Mouse (Mus musculus): ENCODE data around the gene Zbtb12.
A peak's percentile ranks its signal among the peaks of the same experiment; 100 is the strongest.
"Not testable (repeated sequence)": the region's sequence is repeated elsewhere in the genome, so short reads cannot be mapped to it uniquely, and the experiment has no call there.

Zbtb12 gene

DNA sequence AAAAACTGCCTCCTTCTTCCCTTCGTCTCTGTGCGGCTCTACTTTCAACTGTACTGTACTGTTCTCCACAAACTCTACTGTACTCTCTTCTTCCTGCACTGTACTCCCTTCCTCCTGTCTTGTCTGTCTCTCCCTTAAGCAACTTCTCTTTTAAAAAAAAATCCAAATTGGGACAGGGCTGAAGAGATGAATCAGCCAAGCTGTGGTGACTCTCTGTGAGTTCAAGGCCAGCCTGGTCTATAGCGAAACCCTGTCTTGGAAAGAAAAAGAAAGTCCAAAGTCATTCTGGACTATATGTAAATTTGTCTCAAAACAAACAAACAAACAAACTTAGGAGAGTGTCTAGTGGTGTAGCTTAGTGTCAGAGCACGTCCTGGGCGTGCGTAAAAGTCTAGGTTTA, 5.0 kb upstream of the Zbtb12 start:
- DNase-seq (ENCODE audit: low read depth, low spot score): no peak

DNA sequence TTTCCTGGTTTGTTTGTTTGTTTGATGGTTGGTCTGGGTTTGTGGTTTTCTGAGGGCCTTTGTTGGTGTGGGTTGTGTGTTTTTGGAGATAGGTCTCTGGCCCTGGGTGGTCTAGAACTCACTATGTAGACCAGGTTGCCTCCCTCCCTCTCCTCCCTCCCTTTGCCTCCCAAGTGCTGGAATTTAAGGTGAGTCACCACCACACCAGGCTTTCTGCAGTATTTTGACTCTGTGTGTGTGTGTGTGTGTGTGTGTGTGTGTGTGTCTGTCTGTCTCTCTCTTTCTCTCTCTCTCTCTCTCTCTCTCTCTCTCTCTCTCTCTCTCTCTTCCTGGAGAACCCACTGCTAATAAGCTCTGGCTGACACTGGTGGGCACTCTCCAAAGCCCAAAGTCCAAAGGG, 1.9 kb downstream of the Zbtb12 start:
- DNase-seq (ENCODE audit: low read depth, low spot score): no peak

DNA sequence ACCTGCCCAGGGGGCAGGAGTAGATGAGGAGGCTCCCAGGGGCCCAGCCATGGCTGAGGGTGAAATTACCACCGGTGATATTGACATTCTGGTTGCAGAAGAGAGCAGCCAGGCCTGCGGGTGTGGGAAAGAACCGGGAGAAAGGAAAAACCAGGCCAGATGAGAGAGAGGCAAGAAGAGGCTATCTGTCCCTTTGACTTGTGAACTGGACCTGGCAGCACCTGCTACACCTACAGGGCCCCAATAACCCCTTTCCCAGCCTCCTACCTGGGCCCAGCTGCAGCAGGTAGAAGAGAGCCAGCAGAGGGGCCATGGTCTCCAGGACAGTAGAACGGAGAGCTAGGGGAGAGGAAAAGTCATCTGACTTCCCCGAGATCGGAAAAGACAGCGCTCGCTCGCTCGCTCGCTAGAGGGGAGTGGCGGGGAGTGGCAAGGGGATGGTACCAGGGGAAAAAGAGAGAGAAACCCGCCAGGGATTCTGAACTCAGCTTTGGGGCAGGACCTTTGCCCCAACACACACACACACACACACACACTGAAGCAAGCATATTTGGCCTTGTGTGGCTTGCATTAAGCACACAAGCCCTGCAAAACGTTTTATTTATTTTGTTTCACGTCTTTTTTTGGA, 2.5 kb downstream of the Zbtb12 start, which contains the start of gene Gm20547:
Gm20547 (minus strand) TSS at position 360 of the 628 bp plus-strand sequence.
- DNase-seq (ENCODE audit: low read depth, low spot score): no peak

DNA sequence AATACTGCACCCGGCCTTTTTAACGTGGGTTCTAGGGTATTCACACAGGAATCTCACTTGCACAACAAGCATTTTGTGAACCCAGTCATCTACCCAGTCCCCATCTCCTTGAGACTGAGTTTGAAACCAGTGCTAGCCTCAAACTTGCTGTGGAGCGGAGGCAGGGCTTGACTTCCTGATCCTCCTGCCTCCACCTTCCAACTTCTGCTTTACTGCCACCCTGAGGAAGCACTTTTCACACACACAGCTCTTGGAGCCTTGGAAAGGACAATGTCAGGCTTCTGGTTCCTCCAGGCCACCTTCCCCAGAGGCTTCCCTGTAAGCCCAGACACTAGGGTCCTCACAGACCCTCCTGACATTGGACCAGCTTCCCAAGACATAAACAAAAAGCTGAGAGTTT, 4.0 kb downstream of the Zbtb12 start:
- no peak for DNase-seq (ENCODE audit: low read depth, low spot score)

DNA sequence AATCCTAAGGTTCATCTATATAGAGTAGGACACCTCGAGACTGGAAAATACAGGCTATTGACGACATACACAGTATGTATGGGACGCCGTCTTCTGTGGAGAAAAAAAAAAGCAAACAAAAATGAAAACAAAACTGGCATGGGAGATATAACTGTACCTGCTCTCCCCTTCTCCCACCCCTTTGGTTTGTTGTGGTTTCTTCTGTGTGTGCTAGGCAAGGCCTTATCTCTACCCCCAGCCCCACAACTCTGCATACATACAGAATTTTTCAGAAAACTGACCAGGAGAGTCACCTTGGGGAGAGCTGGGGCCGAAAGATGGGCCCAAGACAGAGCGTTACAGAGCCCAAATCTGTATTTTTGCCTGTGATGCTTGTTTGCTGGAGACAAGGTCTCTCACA, 5.4 kb downstream of the Zbtb12 start:
- DNase-seq (ENCODE audit: low read depth, low spot score): no peak

DNA sequence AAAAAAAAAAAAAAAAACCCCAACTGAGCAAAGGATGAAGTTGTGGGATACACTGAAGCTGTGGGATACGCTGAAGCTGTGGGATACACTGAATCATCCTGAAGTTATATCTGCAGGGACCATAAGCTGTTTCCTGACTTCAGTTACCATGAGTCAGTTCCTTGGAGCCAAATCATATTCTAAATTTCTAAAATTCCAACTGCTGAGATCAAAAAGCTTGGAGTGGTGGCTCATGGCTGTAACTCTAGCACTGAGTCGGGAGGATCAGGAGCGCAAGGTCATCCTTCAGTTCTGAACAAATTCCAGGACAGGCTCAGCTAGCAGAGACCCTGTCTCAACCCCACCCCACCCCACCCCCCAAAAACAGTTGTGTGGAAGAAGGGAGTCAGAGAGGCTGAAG, 6.3 kb downstream of the Zbtb12 start:
- DNase-seq (ENCODE audit: low read depth, low spot score): no peak

DNA sequence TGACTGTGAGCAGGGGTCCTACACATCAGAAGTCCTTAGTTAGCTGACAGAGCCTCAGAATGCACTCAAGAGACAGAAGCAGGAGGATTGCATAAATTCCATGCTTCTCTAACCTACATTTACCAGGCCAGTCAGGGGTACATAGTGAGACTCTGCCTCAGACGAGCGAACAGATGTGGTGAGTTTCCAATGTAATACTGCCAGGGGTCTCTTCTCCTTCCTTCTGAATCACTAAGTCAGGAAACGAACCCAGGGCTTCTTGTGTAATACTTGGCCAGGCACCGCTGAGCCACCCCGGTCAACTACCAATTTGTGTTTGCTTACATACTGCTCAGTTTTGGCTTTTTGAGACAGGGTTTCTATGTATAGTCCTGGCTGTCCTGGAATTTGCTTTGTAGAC, 8.7 kb downstream of the Zbtb12 start:
- no peak for DNase-seq (ENCODE audit: low read depth, low spot score)

DNA sequence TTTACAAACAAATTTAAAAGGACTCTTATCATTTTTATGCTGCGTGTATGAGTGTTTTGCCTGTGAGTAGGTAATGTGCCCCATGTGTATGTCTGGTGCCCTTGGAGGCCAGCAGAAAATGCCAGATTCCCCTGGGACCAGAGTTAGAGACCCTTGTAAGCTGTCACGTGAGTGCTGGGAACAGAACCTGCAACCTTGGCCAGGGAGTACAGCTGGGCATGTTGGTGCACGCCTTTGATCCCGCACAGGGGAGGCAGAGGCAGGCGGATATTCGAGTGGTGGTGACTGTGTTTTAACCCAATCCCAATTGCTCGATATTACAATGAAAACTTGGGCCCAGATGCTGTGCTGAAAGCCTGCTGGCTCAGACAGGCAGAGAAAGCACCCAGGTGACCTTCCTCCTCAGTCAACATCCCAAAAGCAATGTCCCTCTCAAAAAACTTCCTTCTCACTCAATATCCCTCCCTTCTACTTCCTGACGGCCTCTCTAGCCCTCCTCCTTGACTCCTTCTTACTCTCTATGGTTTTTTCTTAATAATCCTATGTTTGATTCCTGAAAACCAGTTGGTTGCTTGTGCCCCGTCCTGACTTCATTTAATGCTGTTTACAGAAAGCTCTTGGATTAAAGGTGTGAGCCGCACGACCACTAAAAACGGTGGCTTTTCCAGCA, 10.9 kb downstream of the Zbtb12 start:
- DNase-seq (ENCODE audit: low read depth, low spot score): no peak

DNA sequence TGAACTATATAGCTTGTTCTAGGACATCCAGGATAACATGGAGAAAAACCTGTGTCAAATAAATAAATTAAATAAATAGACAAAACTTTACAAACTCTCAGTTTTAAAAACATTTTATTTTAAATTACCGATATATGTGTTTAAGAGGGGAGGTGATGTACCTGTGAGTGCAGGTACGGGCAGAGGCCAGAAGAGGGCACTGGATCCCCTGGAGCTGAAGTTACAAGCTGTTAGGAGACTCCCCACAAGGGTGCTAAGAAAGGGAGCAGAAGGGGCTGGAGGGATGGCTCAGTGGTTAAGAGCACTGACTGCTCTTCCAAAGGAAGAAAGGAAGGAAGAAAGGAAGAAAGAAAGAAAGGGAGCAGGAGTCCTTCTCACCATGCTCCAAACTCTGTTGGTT, 12.1 kb downstream of the Zbtb12 start:
- DNase-seq (ENCODE audit: low read depth, low spot score): no peak

DNA sequence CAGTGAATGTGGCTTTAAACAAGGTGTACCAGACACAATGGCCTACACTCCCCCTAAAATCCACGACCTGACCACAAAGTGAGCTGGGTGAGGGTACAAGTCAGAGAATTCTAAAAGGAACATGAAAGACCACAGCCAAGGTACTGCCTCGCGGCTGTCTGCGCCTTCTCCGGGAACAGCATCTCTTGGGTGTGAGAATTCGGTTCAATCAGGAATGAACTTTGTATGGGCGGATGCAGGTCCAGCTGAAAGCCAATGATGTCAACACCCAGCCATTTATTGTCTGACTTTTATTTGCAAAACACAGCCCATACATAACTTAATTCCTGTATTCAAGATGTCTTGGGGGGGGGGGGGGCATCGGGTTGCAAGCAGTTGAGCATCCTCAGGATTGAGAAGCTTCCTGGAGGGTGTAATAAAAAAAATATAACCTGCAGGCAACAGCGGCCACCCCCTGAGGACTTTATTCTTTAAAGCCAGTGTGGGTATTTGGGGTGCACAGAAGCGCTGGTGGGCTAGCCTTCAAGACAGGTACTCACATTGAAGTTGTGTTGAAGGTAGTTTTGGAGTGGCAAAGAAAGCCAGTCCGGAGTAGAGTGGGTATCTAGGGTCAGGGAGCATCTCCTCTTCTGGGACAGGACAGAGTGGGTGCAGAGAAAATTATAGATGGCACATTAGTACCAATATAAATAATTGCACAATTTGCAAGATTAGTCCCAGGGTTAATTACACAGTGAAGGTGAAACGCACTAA, 14.0 kb downstream of the Zbtb12 start:
- DNase-seq (ENCODE audit: low read depth, low spot score): no peak

DNA sequence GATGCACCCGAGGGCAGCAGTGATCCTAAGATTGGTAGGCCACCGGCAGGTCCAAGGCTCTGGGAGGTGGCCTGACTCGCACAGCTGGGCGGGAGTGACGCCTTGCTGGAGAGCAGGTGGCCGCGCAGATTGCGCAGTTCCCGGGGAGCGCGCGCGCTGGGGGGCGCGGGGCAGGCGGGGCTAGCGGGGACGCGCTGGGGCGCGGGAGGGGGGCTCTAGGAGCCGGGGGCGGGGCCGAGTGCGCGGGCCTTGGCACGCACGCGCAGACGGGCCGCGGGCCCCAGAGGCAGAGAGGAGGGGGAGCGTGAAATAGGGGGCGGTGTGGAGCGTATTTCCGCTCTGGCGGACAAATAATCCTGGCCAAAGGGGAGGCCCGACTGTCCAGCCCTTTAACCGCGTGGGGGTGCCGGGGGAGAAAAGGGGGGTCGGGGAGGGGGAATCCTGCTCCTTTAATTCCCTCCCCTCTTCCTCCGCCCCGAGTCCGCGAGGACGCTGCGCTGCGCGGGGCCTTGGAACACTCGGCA, 14.9 kb downstream of the Zbtb12 start:
- peak; percentile 98 for DNase-seq (ENCODE audit: low read depth, low spot score)

DNA sequence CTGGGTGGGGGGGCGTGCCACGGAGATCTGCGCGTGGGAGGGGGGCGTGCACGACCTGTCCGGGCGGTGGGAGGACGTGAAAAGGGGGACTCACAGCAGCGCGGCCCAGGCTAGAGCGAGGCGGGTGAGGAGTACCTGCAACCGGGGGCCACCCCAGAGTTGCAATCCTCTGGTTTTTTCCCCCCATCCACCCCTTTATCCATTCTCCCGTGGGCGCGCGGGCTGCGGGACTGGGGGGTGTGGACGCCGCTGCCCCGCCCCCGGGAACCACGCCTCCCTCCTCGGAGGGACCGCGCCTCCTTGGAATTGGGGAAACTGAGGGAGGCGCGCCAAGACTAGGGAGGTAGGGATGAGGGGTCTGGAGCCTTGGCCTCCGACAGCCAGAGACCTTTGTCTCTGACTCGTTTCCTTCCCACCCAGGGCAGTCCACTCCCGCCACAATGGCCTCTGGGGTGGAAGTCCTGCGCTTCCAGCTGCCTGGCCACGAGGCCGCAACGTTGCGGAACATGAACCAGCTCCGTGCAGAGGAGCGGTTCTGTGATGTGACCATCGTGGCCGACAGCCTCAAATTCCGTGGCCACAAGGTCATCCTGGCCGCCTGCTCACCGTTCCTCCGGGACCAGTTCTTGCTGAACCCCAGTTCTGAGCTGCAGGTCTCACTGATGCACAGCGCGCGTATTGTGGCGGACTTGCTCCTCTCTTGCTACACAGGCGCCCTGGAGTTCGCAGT, 15.7 kb downstream of the Zbtb12 start:
- no peak for DNase-seq (ENCODE audit: low read depth, low spot score)

DNA sequence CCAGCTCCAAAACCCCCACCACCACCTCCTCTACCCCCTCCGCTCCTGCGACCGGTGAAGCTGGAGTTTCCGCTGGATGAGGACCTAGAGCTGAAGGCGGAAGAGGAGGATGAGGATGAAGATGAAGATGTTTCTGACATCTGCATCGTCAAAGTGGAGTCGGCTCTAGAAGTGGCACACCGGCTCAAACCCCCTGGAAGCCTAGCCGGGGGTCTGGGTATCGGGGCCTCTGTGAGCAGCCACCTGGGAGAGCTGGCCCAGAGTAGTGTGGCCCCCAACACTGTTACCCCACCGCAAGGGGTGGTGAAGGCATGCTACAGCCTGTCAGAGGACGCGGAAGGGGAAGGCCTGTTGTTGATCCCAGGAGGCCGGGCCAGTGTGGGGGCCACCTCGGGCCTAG, 16.4 kb downstream of the Zbtb12 start:
- no peak for DNase-seq (ENCODE audit: low read depth, low spot score)

DNA sequence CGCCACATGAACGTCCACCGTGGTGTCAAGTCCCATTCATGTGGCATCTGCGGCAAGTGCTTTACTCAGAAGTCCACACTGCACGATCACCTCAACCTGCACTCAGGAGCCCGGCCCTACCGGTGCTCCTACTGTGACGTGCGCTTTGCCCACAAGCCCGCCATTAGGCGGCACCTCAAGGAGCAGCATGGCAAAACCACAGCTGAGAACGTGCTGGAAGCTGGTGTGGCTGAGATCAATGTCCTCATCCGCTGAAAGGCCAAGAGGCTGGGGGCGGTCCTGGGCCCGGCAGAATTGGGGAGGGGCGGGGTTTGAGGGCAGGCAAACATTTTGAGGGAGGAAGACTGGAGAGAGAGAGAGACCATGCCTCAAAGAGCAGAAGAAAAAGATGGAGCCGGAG, 17.1 kb downstream of the Zbtb12 start:
- no peak for DNase-seq (ENCODE audit: low read depth, low spot score)

DNA sequence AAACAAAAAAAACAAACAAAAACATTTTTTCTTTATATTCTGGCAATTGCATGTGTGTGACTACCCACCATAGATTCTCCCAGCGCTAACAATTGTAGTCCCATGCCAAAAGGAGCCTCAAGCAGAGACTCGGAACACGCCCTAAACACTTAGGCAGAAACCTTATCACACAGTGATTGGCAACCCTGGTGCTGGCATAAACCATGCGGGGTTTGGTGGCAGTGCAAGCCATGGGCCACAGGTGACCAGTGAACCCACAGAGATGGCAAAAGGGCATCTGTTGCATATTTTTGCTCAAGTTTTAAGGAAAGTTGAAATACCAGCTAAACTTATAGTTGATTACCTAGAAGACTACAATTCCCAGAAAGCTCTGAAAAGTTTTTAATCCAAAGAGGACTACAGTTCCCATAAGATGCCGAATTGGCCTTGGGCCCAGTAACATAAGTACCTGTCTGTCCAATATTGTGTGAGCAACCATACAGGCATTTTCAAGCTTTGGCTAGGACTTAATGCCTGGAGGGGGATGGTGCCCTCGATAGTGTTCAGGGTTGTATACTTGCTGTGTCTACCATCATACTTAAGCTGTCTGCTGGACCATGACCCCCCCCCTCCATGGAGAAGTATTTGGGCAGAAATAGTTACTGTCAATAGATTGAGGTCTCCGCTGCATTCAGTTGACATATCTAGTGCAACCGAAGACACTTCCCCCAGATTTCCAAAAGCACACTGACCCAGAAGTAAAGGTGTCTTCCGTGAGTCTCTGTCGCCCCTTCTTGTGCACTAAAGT, 18.3 kb downstream of the Zbtb12 start:
- DNase-seq (ENCODE audit: low read depth, low spot score): no peak

DNA sequence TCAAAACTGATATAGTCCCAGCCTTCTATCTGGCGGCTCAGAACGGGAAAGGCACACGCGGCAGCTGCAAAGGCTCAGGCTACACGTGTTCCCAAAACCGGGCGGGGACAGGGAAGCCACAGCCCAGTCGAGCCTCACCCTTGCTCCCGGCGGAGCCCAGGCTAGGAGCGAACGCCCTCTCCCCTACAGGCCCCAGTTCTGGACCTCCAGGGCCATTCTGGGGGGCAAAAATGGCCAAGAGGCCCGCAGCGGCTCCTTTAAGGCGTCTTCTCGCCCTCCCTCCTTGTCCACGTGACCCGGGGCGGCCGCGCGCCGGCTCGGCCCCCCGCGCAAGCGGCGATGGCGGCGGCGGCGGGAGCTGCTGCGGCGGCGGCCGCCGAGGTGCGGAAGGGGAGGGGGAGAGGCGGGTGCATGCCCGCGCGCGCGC, 18.9 kb downstream of the Zbtb12 start, which contains the start of the genes C2 and Ehmt2:
C2 (minus strand) TSS at position 106 of the 427 bp plus-strand sequence.
Ehmt2 (plus strand) TSS at position 310 of the 427 bp plus-strand sequence.
- peak; percentile 70 for DNase-seq (ENCODE audit: low read depth, low spot score)

DNA sequence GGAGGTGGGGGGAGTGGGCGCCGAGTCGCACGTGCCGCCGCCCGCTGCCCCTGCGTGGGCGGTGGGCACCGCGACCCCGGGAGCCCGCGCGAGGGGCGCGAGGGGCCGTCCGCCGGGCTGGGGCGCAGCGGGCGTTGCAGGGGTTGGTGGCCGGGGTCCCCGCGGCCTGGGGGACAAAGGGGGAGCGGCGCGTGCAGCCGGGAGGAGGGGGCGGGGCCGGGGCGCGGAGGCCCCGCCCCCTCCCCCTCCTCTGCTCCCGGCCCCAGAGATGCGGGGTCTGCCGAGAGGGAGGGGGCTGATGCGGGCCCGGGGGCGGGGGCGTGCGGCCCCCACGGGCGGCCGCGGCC, 19.4 kb downstream of the Zbtb12 start:
- DNase-seq (ENCODE audit: low read depth, low spot score): no peak

DNA sequence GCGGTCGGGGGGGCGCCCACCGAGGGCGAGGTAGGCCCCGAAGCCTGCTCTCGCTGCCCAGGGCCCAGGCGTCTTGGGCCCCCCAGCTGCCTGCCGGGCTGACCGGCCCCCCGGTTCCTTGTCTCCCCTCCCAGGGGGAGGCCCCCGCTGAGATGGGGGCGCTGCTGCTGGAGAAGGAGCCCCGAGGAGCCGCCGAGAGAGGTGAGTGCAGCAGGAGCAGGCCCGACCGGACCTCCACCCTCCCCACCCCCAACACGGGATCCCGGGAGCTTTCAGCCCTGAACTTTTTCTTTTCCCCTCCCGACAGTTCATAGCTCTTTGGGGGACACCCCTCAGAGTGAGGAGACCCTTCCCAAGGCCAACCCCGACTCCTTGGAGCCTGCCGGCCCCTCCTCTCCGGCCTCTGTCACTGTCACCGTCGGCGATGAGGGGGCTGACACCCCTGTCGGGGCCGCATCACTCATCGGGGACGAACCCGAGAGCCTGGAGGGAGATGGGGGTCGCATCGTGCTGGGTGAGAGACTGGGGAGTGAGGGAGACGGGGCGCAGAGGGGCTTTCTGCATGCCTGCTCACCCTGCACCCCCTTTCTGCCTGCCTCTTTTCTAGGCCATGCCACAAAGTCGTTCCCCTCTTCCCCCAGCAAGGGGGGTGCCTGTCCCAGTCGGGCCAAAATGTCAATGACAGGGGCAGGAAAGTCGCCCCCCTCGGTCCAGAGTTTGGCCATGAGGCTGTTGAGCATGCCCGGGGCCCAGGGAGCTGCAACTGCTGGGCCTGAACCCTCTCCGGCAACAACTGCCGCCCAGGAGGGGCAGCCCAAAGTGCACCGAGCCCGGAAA, 20.0 kb downstream of the Zbtb12 start:
- no peak for DNase-seq (ENCODE audit: low read depth, low spot score)

DNA sequence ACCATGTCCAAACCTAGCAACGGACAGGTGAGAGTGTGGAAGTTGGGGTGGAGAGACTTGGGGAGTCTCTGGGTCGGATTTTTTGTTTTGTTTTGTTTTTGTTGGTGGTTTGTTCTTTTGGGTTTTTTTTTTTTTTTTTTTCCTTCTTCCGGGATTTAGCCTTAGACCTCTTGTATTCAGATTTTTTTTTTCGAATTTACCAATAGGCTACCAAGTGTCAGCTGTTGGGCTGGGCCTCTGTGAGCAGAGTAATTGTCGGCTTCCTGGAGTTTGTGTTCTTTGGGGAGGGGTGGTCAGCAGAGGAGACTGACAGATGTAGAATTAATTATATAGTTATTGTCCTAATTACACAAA, 20.6 kb downstream of the Zbtb12 start:
- DNase-seq (ENCODE audit: low read depth, low spot score): no peak

DNA sequence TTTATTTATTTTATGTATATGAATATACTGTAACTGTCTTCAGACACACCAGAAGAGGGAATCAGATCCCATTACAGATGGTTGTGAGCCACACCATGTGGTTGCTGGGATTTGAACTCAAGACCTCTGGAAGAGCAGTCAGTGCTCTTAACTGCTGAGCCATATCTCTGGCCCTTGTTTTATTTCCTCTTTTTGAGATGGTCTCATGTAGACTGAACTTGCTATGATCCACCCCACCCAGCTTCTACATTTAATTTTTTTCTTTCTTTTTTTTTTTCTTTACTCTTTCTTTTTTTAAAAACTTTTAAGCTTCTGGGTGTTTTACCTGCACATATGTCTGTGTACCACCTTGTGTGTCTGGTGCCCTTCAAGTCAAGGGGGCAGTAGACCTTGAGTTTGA, 21.5 kb downstream of the Zbtb12 start:
- DNase-seq (ENCODE audit: low read depth, low spot score): not testable (repeated sequence)

Measured in retina, postnatal 7 days (tissue).